Mouse (Mus musculus): ENCODE data around the gene Zdhhc13. TPM values are rescaled to one million over a fixed set of nuclear protein-coding genes. Genes with fewer than 3 reads are reported as not detected.

Gene Zdhhc13
- total RNA-seq, 2 experiments from 2014 or later: 14.6 to 14.7 TPM

DNA sequence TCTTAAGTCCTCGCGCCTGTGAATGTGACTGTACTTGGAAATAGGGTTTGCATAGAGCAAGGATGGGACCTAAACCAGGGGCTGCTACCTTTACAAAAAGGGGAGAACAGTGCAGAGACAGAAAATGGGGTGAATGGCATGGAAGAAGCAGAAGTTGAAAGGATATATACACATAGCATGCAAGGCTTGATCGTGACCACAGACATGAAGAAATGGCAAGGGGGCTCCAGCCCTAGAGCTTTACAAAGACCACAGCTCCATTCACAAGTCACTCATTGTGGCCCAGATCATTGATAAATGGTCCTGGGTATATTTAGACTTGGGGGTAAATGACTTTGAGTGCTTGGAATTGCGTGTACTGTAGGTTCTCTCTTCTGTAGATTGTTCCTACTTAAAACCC lies 6.4 kb upstream of the Zdhhc13 start:
- DNase-seq (ENCODE audit: low spot score in 2 of 2): no peak

DNA sequence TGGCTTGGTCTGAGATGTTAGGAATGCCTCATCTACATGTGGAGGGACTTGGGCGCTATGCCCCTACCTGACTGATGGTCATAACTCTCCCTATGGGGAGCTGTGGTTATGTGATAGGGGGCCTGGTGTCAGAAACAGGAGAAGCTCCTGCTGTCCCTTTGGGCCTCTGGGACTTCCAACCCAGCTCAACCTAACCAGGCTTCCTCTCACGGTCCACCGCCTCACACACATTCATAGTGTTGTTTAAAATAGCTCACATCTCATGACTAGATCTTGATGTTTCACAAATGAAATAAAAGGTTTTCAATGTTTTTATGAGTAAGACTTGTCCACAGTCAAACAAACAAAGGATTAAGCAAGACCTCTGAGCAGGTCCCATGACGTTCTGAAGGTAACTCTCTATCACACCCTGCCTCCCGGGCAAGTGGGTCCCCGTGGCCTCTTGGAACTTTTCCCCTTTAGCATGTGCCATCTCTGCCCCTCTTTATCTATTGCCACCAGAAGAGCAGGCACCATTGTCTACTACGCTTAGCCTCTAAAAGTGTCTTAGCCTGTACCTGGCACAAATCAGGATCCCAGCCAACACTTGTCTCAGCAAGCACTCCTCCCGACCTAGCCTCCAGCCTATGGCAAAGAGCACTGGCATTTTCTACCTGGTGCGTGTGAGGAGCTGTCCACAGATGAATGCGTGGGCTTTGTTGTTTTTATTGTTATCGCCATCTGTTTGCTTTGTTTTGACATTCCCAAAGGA lies 3.9 kb upstream of the Zdhhc13 start:
- no peak for DNase-seq (ENCODE audit: low spot score in 2 of 2)

DNA sequence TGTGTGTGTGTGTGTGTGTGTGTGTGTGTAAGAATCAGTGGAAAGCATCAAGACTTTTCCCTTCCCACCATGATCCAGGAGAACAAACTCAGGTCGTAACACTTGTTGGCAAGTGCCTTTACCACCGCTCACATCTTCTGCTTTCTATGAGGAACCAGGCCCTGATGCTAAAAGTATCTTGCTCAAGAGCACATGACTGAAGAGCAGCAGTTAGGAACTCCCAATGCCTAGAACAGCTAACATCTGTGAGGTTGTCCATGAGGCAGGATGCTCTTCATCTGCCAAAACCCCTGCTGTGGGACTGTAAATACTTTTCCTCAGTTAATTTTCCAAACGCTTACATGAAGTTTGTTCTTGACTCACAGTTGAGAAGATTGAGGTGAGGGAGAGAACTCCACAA lies 455 bp upstream of the Zdhhc13 start:
- no peak for DNase-seq (ENCODE audit: low spot score in 2 of 2)

DNA sequence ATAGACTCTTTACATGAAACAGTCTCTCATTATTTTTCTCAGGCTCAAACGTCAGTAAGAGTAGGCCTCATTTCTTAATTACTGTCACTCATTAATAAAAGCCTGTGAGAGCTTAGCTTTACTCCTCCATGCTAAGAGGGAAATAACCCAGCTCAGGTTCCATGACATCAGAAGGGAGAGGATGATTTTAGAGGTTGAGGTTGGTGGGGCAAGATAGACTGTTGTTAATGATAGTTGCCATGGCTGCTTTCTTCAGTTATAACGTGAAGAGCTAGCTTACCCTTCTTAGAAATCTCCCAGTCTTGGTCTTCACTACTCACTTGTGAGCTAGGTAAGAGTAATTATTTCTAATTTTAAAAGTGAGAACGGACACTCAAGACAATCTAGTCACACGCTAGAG lies 1.3 kb downstream of the Zdhhc13 start:
- no peak for DNase-seq (ENCODE audit: low spot score in 2 of 2)

DNA sequence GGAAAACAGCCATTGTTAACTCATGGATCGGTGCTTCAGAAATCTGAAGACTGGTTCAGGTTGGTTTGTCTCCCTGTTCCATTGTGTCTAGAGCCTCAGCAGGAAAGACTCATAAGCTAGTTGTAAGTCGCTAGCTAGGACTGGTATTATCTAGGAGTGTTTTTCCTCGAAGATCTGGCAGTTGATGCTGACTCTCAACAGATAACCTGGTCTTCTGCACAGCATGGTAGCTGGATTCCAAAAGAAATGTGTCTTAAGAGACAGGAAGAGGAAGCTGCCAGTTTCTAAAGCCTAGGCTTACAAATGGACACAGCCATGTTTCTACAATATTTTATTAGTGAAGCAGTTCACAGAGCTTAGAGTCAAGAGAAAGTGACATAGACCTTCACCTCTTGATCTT lies 2.6 kb downstream of the Zdhhc13 start:
- no peak for DNase-seq (ENCODE audit: low spot score in 2 of 2)

DNA sequence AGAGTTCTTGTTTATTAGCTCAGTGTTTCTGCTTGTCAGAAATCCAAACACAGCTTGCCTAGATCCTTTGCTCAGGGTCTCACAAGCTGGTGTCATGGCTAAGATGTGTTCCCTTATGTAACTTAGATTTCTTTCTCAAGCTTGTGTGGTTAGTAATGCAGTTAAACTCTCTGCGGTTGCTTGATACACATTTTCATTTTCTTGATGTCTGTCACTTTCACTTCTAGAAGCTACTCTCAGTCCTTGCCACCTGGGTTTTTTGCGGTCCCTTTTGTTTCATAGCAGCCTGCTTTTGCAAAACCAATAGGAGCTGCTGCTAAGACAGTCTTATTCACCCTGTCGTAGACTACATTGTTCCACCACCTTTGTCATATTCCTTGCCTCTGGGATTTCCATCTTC lies 6.3 kb downstream of the Zdhhc13 start:
- no peak for DNase-seq (ENCODE audit: low spot score in 2 of 2)

DNA sequence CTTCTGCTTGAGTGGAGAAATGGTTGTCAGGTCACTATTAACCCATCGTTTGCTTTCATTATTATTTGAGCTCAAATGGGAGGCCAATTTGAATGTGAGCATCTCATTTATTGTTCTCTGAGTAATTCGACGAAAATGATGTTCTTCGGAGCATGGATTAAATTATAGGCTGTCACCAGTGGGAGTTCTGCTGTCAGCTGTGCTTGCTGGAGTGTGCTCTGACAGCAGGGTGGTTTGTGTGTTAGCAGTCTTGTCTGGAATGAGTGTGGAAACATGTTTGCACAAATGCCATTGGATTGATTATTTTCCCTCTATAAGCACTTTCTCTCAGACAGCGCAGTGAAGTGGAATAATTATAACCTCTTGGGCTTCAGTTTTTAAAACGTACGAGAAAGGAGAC lies 14.6 kb downstream of the Zdhhc13 start:
- DNase-seq (ENCODE audit: low spot score in 2 of 2): no peak

- DNase-seq (ENCODE audit: low spot score in 2 of 2): no peak
Observed at GRCm38 (mm10) chr7:48806587-48806986, 17.8 kb downstream of the Zdhhc13 start.

- no peak for DNase-seq (ENCODE audit: low spot score in 2 of 2)
Observed at GRCm38 (mm10) chr7:48810652-48811051, 21.8 kb downstream of the Zdhhc13 start.

GRCm38 (mm10) chr7:48812358-48812757 lies 23.6 kb downstream of the Zdhhc13 start:
- no peak for DNase-seq (ENCODE audit: low spot score in 2 of 2)

GRCm38 (mm10) chr7:48813594-48813993 lies 24.8 kb downstream of the Zdhhc13 start:
- DNase-seq (ENCODE audit: low spot score in 2 of 2): no peak

DNA sequence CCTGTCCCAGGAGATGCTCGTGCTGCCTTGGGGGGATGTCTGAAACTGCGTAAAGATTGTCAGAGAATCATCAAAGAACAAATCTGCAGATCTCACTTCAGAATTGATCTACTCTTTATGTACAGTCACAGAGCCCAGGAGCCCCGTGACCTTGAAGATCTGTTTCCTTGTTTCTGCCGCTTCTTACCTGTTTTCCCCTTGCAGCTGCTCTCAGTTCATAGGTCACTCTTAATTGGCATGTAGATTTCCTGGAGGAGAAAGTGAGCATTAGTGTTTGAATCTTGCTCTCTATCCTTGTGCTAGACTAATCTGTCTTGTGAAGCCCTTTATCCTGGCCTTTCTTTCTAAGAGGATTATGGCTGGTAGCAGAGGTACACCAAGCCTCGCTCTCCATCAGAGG lies 32.9 kb downstream of the Zdhhc13 start:
- no peak for DNase-seq (ENCODE audit: low spot score in 2 of 2)

DNA sequence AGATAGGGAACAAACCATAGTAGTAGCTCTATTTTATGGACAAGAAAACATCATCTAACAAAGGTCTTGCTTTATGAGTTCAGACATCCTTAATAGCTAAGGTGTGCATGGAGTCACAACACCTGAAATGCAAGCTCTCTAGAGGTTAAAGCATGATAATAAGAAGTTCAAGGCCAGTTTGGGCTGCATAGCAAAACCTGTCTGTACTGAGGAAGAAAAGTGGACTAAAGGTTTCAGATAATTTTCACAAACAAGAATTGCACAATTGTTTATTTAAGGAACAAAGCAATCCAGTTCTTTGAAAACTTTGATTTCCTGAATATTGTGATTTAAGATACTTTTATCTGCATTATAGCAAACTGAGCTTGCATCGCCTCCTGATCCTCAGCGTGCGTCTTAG lies 34.8 kb downstream of the Zdhhc13 start:
- no peak for DNase-seq (ENCODE audit: low spot score in 2 of 2)

DNA sequence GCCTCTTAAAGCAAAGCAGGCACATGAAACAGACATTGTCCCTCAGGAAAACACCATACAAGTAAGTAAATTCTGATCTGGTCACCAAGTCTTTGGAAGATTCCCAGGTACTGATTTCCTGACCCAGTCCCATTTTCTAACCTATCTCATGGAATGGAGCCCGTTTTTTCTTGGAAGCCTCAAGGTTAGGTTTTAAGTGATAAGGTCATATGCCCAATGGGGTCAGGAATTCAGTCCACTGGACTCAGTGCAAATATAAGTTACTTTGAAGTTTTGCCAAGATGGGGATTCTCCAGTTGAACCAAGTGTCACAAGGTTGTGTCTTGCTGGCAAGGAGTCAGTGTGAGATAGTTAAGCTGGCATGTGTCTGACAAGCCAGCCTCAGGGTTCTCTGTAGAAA lies 35.9 kb downstream of the Zdhhc13 start:
- no peak for DNase-seq (ENCODE audit: low spot score in 2 of 2)

DNA sequence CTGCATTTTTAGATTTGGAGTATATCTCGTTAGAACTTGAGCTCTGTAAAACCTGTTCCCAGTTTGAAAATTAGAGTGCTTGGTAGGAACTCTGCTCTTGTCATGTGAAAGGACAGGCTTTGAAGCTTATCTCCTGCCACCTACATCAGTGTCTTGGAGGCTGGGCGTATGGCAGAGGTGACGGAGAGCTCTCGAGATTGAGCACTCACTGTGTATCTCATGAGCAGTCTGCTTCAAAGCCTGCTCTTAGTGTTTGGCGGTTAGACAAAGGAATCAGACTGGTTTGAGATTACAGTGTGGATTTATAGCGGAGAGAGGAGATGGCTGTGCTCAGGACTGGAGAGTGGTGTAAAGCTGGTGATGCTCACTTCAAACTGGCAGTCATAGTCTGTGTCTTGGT lies 36.4 kb downstream of the Zdhhc13 start:
- no peak for DNase-seq (ENCODE audit: low spot score in 2 of 2)

GRCm38 (mm10) chr7:48829177-48829910 lies 40.5 kb downstream of the Zdhhc13 start:
- DNase-seq (ENCODE audit: low spot score in 2 of 2): no peak

- DNase-seq (ENCODE audit: low spot score in 2 of 2): no peak
Observed at GRCm38 (mm10) chr7:48830395-48830794, 41.6 kb downstream of the Zdhhc13 start.

GRCm38 (mm10) chr7:48832735-48833134 lies 43.9 kb downstream of the Zdhhc13 start:
- no peak for DNase-seq (ENCODE audit: low spot score in 2 of 2)

DNA sequence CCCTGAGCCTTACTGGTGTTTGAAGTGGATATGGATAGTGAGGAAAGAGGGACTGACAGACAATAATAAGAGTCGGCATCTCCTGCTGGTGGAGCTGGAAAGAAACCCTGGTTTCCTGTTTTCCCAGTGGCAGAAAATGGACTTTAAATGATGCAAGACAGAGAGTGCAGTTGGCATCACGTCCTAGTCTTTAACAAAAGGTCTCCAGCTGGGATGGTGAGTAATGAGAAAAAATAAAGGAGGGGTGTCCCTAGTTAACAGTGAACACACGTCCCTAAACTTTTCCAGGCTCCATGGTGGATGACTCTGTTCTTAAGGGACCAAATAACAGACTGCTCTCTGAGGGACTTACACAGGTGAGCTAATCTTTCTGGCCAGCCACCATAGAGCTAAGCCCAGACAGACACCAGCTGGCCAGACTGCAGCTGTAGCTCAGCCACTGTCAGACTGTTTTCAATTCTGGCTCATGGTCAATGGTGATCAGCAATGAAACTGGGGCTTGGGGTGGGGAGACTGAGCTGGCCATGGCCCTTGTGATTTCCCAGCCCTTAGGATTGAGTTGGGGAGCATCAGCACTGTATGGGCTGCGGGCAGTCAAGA lies 45.7 kb downstream of the Zdhhc13 start:
- DNase-seq (ENCODE audit: low spot score in 2 of 2): no peak

GRCm38 (mm10) chr7:48834989-48835626 lies 46.3 kb downstream of the Zdhhc13 start:
- DNase-seq (ENCODE audit: low spot score in 2 of 2): no peak

- no peak for DNase-seq (ENCODE audit: low spot score in 2 of 2)
Observed at GRCm38 (mm10) chr7:48836949-48837348, 48.1 kb downstream of the Zdhhc13 start.

DNA sequence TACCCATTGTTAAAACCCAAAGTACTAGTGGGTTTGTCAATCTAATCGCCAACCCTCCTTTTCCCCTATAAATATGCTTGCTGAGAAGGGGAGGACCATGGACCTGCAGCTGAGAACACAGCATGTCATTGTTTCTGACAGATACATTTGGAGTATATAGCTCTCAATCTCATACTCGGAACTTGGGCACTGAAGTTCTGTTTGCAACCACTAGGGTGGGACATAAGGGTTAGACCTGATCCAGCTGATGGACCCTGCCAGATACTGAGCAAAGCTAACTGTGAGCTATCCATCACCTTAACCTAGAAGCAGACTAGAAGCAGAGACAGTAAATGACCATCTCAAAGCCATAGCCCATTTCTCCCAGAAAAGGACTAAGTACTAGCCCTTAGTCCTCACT lies 49.6 kb downstream of the Zdhhc13 start:
- no peak for DNase-seq (ENCODE audit: low spot score in 2 of 2)

Measured in adrenal gland, postnatal 4 days (tissue).